Mouse (Mus musculus): ENCODE measurements around the gene Sept9. TPM values are rescaled to one million over a fixed set of nuclear protein-coding genes. Genes with fewer than 3 reads are reported as not detected.

Sept9 gene
- polyA plus RNA-seq, 2 experiments, result 14.9 to 25.5 TPM

DNA sequence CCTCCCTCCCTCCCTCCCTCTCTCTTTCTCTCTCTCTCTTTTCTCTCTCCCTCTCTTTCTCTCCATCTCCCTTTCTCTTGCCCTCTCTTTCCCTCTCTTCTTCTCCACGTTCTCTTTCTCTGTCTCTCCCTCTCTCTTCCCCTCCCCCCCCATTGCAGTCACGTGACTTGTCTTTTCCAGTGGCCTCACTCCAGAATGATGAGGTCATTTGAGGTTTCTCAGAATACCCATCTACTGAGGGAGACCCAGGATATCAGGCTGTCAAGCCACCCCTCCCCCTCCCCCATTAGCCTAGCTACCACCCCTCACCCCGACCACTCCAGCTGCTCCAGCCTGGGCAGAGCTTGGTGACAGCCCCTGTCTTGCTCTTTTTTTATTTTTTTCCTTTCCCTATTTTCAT, 16.2 kb upstream of the Sept9 start:
- 65% methylated on average over 3 of the region's 3 CpGs for WGBS (ENCODE audit: insufficient replicate concordance)
- no peaks in the 10 kb centered on the region for H3K9me3 ChIP-seq (ENCODE audit: control insufficient read depth, low read length)
- no peak overlapping the region for H3K27ac ChIP-seq
- TF ChIP-seq CTCF (IDR thresholded peaks at IDR 0.05; ENCODE audit: low read depth) (no peak), EP300 (IDR thresholded peaks at IDR 0.05; ENCODE audit: low read depth) (no peak)
- H3K4me3 ChIP-seq (ENCODE audit: insufficient read depth in 1 of 2, low read depth in 2 of 2, low read length in 2 of 2), result no peak overlapping the region
- ATAC-seq (ENCODE audit: insufficient read depth) (no peak), DNase-seq (ENCODE audit: low read depth in 3 of 3, low spot score in 3 of 3) (no peak)
- no peak overlapping the region for H3K4me2 ChIP-seq (ENCODE audit: low read depth)
- H3K36me3 ChIP-seq (replicated peaks; ENCODE audit: control insufficient read depth, insufficient read depth, low read depth), result no peaks in the 10 kb centered on the region
- H3K27me3 ChIP-seq (ENCODE audit: control insufficient read depth, insufficient read depth, low read length), result no peaks in the 10 kb centered on the region
- no peaks in the 10 kb centered on the region for H3K4me1 ChIP-seq (replicated peaks; ENCODE audit: control insufficient read depth in 2 of 2, insufficient read depth in 2 of 2, low read length in 1 of 2)
- no peak overlapping the region for H3K9ac ChIP-seq (replicated peaks)

DNA sequence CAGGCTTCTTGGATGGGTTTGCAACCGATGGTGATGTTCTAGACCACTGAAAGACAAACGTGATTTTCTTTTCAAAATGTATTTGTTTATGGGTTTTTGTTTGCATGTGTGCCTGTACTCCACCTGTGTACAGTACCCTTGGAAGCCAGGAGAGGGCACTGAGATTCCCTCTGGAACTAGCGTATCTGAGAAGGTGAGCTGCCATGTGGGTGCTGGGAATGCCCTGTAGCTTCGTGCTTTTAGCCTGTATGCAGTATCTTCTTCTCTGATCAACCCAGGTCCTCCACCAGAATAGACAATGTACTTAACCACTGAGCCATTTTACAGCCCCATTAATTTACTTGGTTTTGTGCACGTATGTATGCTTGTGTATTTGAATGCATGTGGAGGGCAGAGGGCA, 15.6 kb upstream of the Sept9 start:
- ATAC-seq (ENCODE audit: insufficient read depth), result no peak
- TF ChIP-seq EP300 (IDR thresholded peaks at IDR 0.05; ENCODE audit: low read depth) (no peak), CTCF (IDR thresholded peaks at IDR 0.05; ENCODE audit: low read depth) (no peak)
- no peaks in the 10 kb centered on the region for H3K27me3 ChIP-seq (ENCODE audit: control insufficient read depth, insufficient read depth, low read length)
- no peaks in the 10 kb centered on the region for H3K4me1 ChIP-seq (replicated peaks; ENCODE audit: control insufficient read depth in 2 of 2, insufficient read depth in 2 of 2, low read length in 1 of 2)
- no peak overlapping the region for H3K9ac ChIP-seq (replicated peaks)
- 56% methylated on average over 5 of the region's 5 CpGs for WGBS (ENCODE audit: insufficient replicate concordance)
- no peak overlapping the region for H3K27ac ChIP-seq
- H3K4me3 ChIP-seq (ENCODE audit: insufficient read depth in 1 of 2, low read depth in 2 of 2, low read length in 2 of 2), result no peak overlapping the region
- H3K4me2 ChIP-seq (ENCODE audit: low read depth), result no peak overlapping the region
- H3K36me3 ChIP-seq (replicated peaks; ENCODE audit: control insufficient read depth, insufficient read depth, low read depth), result no peaks in the 10 kb centered on the region
- H3K9me3 ChIP-seq (ENCODE audit: control insufficient read depth, low read length), result no peaks in the 10 kb centered on the region
- no peak for DNase-seq (ENCODE audit: low read depth in 3 of 3, low spot score in 3 of 3)

DNA sequence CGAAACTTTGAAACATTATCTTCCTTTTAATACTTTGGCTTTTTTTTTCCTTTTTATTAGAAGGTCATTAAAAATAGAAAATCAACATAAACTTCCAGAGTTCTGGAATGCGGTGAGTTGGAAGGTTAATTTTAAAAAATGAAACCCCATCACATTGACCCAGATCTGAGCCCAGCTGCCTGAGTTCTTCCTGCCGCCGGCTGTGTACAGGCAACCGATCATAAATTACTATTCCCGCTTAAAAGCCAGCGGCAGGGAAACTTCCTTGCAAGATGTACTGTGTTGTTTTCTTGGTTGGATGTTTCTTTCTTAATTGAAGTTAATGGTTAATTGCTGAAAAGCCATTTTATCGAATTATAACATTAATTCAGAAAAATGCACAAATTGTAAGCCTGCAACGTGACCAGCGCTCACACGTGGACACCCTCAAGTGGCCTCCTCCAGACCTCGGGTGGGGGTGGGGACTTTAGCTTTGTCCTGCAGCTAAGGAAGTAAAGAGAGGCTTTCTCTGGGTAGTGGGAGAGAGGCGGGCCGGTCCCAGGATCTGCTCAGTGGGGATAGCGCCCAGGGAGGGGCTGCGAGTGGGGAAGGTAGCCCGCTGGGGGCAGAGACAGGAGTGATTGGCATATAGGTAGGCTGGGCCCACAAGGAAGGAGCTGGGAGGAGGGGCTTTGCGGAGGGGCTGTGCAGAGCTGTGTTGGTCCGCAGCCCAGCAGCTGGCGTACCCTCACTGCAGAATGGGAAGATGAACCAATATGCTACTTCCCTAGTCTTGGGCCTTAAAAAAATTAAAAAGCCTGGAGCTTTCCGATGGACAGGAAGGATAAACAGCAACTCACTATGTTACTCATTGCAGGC, 14.2 kb upstream of the Sept9 start:
- Histone ChIP-seq H3K4me2 (ENCODE audit: low read depth) (no peak overlapping the region), H3K9ac (replicated peaks) (no peak overlapping the region), H3K9me3 (ENCODE audit: control insufficient read depth, low read length) (no peaks in the 10 kb centered on the region), H3K4me3 (ENCODE audit: insufficient read depth in 1 of 2, low read depth in 2 of 2, low read length in 2 of 2) (no peak overlapping the region), H3K4me1 (replicated peaks; ENCODE audit: control insufficient read depth in 2 of 2, insufficient read depth in 2 of 2, low read length in 1 of 2) (no peaks in the 10 kb centered on the region), H3K27ac (no peak overlapping the region), H3K27me3 (ENCODE audit: control insufficient read depth, insufficient read depth, low read length) (no peaks in the 10 kb centered on the region), H3K36me3 (replicated peaks; ENCODE audit: control insufficient read depth, insufficient read depth, low read depth) (no peaks in the 10 kb centered on the region)
- ATAC-seq (ENCODE audit: insufficient read depth), result no peak
- WGBS (ENCODE audit: insufficient replicate concordance), result 50% methylated on average over 21 of the region's 21 CpGs
- no peak for DNase-seq (ENCODE audit: low read depth in 3 of 3, low spot score in 3 of 3)
- TF ChIP-seq EP300 (IDR thresholded peaks at IDR 0.05; ENCODE audit: low read depth), result no peak
- no peak for TF ChIP-seq CTCF (IDR thresholded peaks at IDR 0.05; ENCODE audit: low read depth)

DNA sequence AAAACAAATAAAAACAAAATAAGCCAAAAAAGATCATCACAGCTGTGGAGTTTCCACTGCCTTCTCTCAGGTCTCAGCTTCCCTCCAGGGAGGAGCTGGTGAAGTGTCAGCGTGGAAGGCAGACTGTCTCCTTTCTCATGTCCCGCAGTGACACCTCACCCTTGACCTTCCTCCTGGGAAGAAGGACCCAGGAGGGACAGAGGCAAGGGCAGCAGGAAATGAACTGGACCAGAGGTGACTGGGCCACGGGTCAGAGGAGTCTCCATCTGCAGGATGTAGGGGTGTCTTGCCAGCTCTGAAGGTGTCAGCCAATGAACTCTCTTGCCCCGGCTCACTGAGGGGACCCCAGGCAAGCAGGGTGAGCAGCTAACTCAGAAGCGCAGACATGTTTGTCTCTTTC, 7.9 kb upstream of the Sept9 start:
- 48% methylated on average over 5 of the region's 5 CpGs for WGBS (ENCODE audit: insufficient replicate concordance)
- H3K4me1 ChIP-seq (replicated peaks; ENCODE audit: control insufficient read depth in 2 of 2, insufficient read depth in 2 of 2, low read length in 1 of 2), result no peaks in the 10 kb centered on the region
- no peaks in the 10 kb centered on the region for H3K36me3 ChIP-seq (replicated peaks; ENCODE audit: control insufficient read depth, insufficient read depth, low read depth)
- ATAC-seq (ENCODE audit: insufficient read depth) (no peak), DNase-seq (ENCODE audit: low read depth in 3 of 3, low spot score in 3 of 3) (no peak)
- no peak overlapping the region for H3K9ac ChIP-seq (replicated peaks)
- H3K27me3 ChIP-seq (ENCODE audit: control insufficient read depth, insufficient read depth, low read length), result no peaks in the 10 kb centered on the region
- TF ChIP-seq CTCF (IDR thresholded peaks at IDR 0.05; ENCODE audit: low read depth), result no peak
- TF ChIP-seq EP300 (IDR thresholded peaks at IDR 0.05; ENCODE audit: low read depth), result no peak
- no peak overlapping the region for H3K4me2 ChIP-seq (ENCODE audit: low read depth)
- H3K9me3 ChIP-seq (ENCODE audit: control insufficient read depth, low read length), result no peaks in the 10 kb centered on the region
- H3K27ac ChIP-seq, result no peak overlapping the region
- H3K4me3 ChIP-seq (ENCODE audit: insufficient read depth in 1 of 2, low read depth in 2 of 2, low read length in 2 of 2), result no peak overlapping the region

DNA sequence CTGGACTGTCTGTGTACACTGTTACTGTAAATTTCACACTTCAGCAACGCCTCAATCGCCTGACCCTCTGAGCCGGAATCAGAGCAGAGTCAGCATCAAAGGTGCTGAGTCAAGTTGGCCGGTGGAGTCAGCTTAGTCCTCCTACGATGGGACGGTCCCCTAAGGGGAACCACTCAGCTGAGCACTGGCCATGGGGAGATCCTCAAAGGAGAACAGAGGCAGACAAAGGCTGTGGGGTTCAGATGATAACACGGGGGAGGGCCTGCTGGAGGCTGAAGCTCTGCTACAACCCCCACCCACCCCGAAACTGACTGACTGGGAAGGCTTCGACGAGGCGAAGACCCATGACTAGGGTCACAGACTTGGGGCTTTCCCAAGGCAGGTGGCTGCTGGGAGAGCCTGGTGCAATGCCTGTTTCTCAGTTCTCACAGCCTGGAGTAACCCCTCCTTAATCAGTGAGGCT, 5.0 kb upstream of the Sept9 start:
- Histone ChIP-seq H3K4me3 (ENCODE audit: insufficient read depth in 1 of 2, low read depth in 2 of 2, low read length in 2 of 2) (no peak overlapping the region), H3K9me3 (ENCODE audit: control insufficient read depth, low read length) (no peaks in the 10 kb centered on the region), H3K36me3 (replicated peaks; ENCODE audit: control insufficient read depth, insufficient read depth, low read depth) (no peaks in the 10 kb centered on the region), H3K9ac (replicated peaks) (no peak overlapping the region), H3K4me1 (replicated peaks; ENCODE audit: control insufficient read depth in 2 of 2, insufficient read depth in 2 of 2, low read length in 1 of 2) (no peaks in the 10 kb centered on the region), H3K27ac (no peak overlapping the region), H3K27me3 (ENCODE audit: control insufficient read depth, insufficient read depth, low read length) (peaks cover 7% of the 10 kb centered on the region), H3K4me2 (ENCODE audit: low read depth) (no peak overlapping the region)
- no peak for TF ChIP-seq CTCF (IDR thresholded peaks at IDR 0.05; ENCODE audit: low read depth)
- ATAC-seq (ENCODE audit: insufficient read depth), result peak; percentile 37; the same call in 1 of the 2 replicates
- no peak for DNase-seq (ENCODE audit: low read depth in 3 of 3, low spot score in 3 of 3)
- WGBS (ENCODE audit: insufficient replicate concordance), result 54% methylated on average over 11 of the region's 11 CpGs
